Mouse (Mus musculus) embryo, embryonic 10.5 days (tissue): ENCODE measurements around the gene Clip4.
A peak's percentile ranks its signal among the peaks of the same experiment; 100 is the strongest.
"Not testable (repeated sequence)": the region's sequence is repeated elsewhere in the genome, so short reads cannot be mapped to it uniquely, and the experiment has no call there.

ENCODE experiments used
- DNase-seq: peaks from one replicate; pipeline ENCODE4 v3.0.0-alpha.2; 2015; ENCODE audit warnings: low spot score

The Clip4 gene

GRCm38 (mm10) chr17:71768173-71768572, at the start of gene Clip4:
Gene Clip4 (plus strand): TSS chr17:71768473.
- DNase-seq: not testable (repeated sequence)

GRCm38 (mm10) chr17:71720434-71720833, 47.8 kb upstream of the Clip4 start:
- no peak for DNase-seq

GRCm38 (mm10) chr17:71721019-71721418, 47.3 kb upstream of the Clip4 start:
- DNase-seq: no peak

GRCm38 (mm10) chr17:71730655-71731054, 37.6 kb upstream of the Clip4 start:
- no peak for DNase-seq

GRCm38 (mm10) chr17:71736442-71736841, 31.8 kb upstream of the Clip4 start:
- DNase-seq: no peak

GRCm38 (mm10) chr17:71742156-71742555, 26.1 kb upstream of the Clip4 start:
- no peak for DNase-seq

- DNase-seq: no peak
Observed at GRCm38 (mm10) chr17:71742935-71743334, 25.3 kb upstream of the Clip4 start.

GRCm38 (mm10) chr17:71746114-71746513, 22.2 kb upstream of the Clip4 start:
- no peak for DNase-seq

GRCm38 (mm10) chr17:71747561-71747960, 20.7 kb upstream of the Clip4 start:
- no peak for DNase-seq

GRCm38 (mm10) chr17:71749616-71750168, 18.6 kb upstream of the Clip4 start:
- DNase-seq: no peak

GRCm38 (mm10) chr17:71752831-71753230, 15.4 kb upstream of the Clip4 start, which contains the start of gene Pcare:
Gene Pcare (minus strand): TSS chr17:71752894.
- DNase-seq: no peak

- no peak for DNase-seq
Observed at GRCm38 (mm10) chr17:71760536-71760935, 7.7 kb upstream of the Clip4 start.

- DNase-seq: peak; percentile 66
Observed at GRCm38 (mm10) chr17:71769564-71769963, 1.3 kb downstream of the Clip4 start.

- DNase-seq: no peak
Observed at GRCm38 (mm10) chr17:71770696-71771095, 2.4 kb downstream of the Clip4 start.

GRCm38 (mm10) chr17:71774173-71774572, 5.9 kb downstream of the Clip4 start:
- no peak for DNase-seq

GRCm38 (mm10) chr17:71775279-71775678, 7.0 kb downstream of the Clip4 start:
- no peak for DNase-seq

GRCm38 (mm10) chr17:71778696-71779095, 10.4 kb downstream of the Clip4 start:
- no peak for DNase-seq

- no peak for DNase-seq
Observed at GRCm38 (mm10) chr17:71780490-71780889, 12.2 kb downstream of the Clip4 start.

- no peak for DNase-seq
Observed at GRCm38 (mm10) chr17:71780945-71781344, 12.7 kb downstream of the Clip4 start.

GRCm38 (mm10) chr17:71782242-71782698, 14.0 kb downstream of the Clip4 start:
- DNase-seq: peak; percentile 53

- DNase-seq: peak; percentile 56
Observed at GRCm38 (mm10) chr17:71782699-71783365, 14.6 kb downstream of the Clip4 start.

GRCm38 (mm10) chr17:71783366-71783735, 15.1 kb downstream of the Clip4 start:
- DNase-seq: peak; percentile 32

GRCm38 (mm10) chr17:71786456-71786855, 18.2 kb downstream of the Clip4 start:
- no peak for DNase-seq

- DNase-seq: no peak
Observed at GRCm38 (mm10) chr17:71791109-71791508, 22.8 kb downstream of the Clip4 start.
